Mouse (Mus musculus) heart, embryonic 13.5 days (tissue): Measurements from ENCODE around the gene Gsdme. TPM values are rescaled to one million over a fixed set of nuclear protein-coding genes. Genes with fewer than 3 reads are reported as not detected.

Experiments
- ATAC-seq: fragments of 200-750 bp; cut with Nextera tagmentation; 2 replicates; pipeline ENCODE4 v1.8.0; 2017; ENCODE audit warnings: moderate TSS enrichment; ENCODE audit not compliant: insufficient number of reproducible peaks, low FRiP score, low TSS enrichment; ENCODE audit errors: extremely low read depth
- H3K27ac ChIP-seq: fragments of 300-500 bp; sonication (generic); replicated peaks from 2 replicates; pipeline ENCODE4 v1.5.1; 2015; ENCODE audit warnings: moderate library complexity, mild to moderate bottlenecking, inconsistent platforms
- H3K27me3 ChIP-seq: fragments of 300-500 bp; sonication (generic); replicated peaks from 2 replicates; pipeline ENCODE4 v1.6.1; 2015; ENCODE audit warnings: mild to moderate bottlenecking, inconsistent platforms
- H3K36me3 ChIP-seq: fragments of 300-500 bp; sonication (generic); 2 replicates; pipeline ENCODE4 v1.6.1; 2015; ENCODE audit warnings: mild to moderate bottlenecking, inconsistent platforms
- H3K4me1 ChIP-seq: fragments of 300-500 bp; sonication (generic); 2 replicates; pipeline ENCODE4 v1.6.1; 2015; ENCODE audit warnings: inconsistent platforms
- H3K4me2 ChIP-seq: fragments of 300-500 bp; sonication (generic); 2 replicates; pipeline ENCODE4 v1.6.1; 2015; ENCODE audit warnings: inconsistent platforms, mild to moderate bottlenecking, moderate library complexity
- H3K4me3 ChIP-seq: fragments of 300-500 bp; sonication (generic); 2 replicates; pipeline ENCODE4 v1.5.1; 2015; ENCODE audit warnings: moderate library complexity, mild to moderate bottlenecking, inconsistent platforms
- H3K9ac ChIP-seq: fragments of 300-500 bp; sonication (generic); 2 replicates; pipeline ENCODE4 v1.6.1; 2015; ENCODE audit warnings: inconsistent platforms, mild to moderate bottlenecking, moderate library complexity
- H3K9me3 ChIP-seq: fragments of 300-500 bp; sonication (generic); 2 replicates; pipeline ENCODE4 v1.6.1; 2016; ENCODE audit warnings: inconsistent platforms
- whole genome bisulfite sequencing: fragments of 180-500 bp; shearing (Covaris S2); methylation state at CpG from one replicate; pipeline ENCODE4 v1.1.7; 2015; ENCODE audit warnings: mixed read lengths; 5-methylcytosine and 5-hydroxymethylcytosine counted together
- polyA plus RNA-seq: library from polyadenylated mRNA; unstranded; fragments of >200 nt; fragmentation: Nextera tagmentation; extraction: Ambion mirVana; gene quantifications from 2 replicates; pipeline ENCODE4 v1.2.1, GENCODE M21; 2015

Gsdme gene
- polyA plus RNA-seq, 1 experiment from 2014 or later: 32.9 TPM

DNA sequence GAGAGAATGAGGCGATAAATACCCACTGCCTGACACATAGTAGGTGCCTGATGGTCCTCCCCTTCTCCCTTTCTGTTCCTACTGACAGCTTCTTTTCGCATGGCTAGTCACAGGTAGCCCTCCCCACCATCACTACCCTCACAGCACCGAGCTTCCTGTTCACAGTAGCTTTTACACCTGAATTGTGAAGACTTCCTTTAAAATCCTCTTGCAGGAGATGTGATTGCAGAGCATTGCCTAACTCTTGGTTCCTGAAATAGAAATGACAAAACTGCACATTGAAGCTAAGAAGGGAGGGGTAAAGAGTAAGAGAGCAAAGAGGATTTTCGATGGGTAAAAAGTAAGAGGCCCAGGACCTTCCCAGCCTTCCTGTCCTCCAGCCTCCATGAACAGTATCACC lies 18.7 kb downstream of the Gsdme start:
- H3K9me3 ChIP-seq: no peaks in the 10 kb centered on the region
- no peaks in the 10 kb centered on the region for H3K4me1 ChIP-seq
- no peak for ATAC-seq
- no peak overlapping the region for H3K9ac ChIP-seq
- H3K4me2 ChIP-seq: no peak overlapping the region
- no peak overlapping the region for H3K27ac ChIP-seq
- WGBS: 71% methylated on average over 4 of the region's 4 CpGs
- H3K27me3 ChIP-seq: no peaks in the 10 kb centered on the region
- no peaks in the 10 kb centered on the region for H3K36me3 ChIP-seq
- H3K4me3 ChIP-seq: no peak overlapping the region

DNA sequence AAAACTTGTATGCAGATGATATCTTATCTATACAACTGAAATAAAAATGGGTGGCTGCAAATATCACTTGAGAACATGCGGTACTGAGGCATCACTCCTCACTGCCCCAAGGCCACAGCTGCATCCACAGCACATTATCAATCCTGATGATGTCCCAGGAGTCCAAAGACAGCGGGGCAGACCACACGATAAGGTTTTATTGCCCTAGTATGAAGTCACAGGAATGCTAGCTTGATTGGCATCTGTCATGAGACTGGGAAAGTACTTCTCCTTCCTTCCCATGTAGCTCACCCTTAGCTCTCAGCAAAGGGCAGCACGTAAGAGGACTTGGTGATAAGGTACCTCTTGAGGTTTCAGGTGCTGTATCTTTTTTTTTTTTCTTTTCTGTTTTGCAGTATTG lies 19.5 kb downstream of the Gsdme start:
- H3K4me2 ChIP-seq: no peak overlapping the region
- WGBS: 63% methylated on average over 4 of the region's 4 CpGs
- H3K9ac ChIP-seq: no peak overlapping the region
- no peaks in the 10 kb centered on the region for H3K27me3 ChIP-seq
- no peak overlapping the region for H3K27ac ChIP-seq
- H3K9me3 ChIP-seq: no peaks in the 10 kb centered on the region
- no peaks in the 10 kb centered on the region for H3K36me3 ChIP-seq
- H3K4me3 ChIP-seq: no peak overlapping the region
- H3K4me1 ChIP-seq: no peaks in the 10 kb centered on the region
- ATAC-seq: no peak

DNA sequence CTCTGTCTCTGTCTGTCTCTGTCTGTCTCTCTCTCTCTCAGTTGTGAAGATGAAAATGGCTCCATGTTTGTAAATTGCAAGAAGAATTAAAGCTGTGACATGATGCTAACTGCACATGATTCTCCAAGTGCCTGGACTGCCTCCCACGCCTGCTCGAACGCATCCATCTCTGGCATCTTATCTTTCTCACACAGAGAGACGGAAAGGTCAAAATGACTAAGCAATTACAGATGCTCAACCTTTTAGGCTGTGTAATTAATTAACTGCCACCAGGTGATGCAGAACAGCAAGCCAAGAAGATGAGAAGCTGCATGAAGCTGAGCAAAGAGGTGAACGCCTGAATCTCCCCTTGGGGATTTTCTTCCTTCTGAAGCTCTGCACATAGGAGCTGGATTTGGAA lies 23.2 kb downstream of the Gsdme start:
- Histone ChIP-seq H3K36me3 (no peaks in the 10 kb centered on the region), H3K4me2 (no peak overlapping the region), H3K4me1 (no peaks in the 10 kb centered on the region), H3K9ac (no peak overlapping the region), H3K9me3 (no peaks in the 10 kb centered on the region), H3K27me3 (no peaks in the 10 kb centered on the region), H3K4me3 (no peak overlapping the region), H3K27ac (no peak overlapping the region)
- 64% methylated on average over 5 of the region's 5 CpGs for WGBS
- no peak for ATAC-seq

GRCm38 (mm10) chr6:50239902-50240301 lies 23.8 kb downstream of the Gsdme start:
- Histone ChIP-seq H3K27ac (no peak overlapping the region), H3K4me1 (no peaks in the 10 kb centered on the region), H3K27me3 (no peaks in the 10 kb centered on the region), H3K36me3 (no peaks in the 10 kb centered on the region), H3K9ac (no peak overlapping the region), H3K4me3 (no peak overlapping the region), H3K9me3 (no peaks in the 10 kb centered on the region), H3K4me2 (no peak overlapping the region)
- no peak for ATAC-seq
- WGBS: 68% methylated on average over 2 of the region's 2 CpGs

GRCm38 (mm10) chr6:50237963-50238362 lies 25.7 kb downstream of the Gsdme start:
- Histone ChIP-seq H3K4me3 (no peak overlapping the region), H3K27me3 (no peaks in the 10 kb centered on the region), H3K9ac (no peak overlapping the region), H3K4me1 (no peaks in the 10 kb centered on the region), H3K9me3 (no peaks in the 10 kb centered on the region), H3K36me3 (no peaks in the 10 kb centered on the region), H3K27ac (no peak overlapping the region), H3K4me2 (no peak overlapping the region)
- WGBS: 41% methylated on average over 2 of the region's 2 CpGs
- ATAC-seq: no peak

DNA sequence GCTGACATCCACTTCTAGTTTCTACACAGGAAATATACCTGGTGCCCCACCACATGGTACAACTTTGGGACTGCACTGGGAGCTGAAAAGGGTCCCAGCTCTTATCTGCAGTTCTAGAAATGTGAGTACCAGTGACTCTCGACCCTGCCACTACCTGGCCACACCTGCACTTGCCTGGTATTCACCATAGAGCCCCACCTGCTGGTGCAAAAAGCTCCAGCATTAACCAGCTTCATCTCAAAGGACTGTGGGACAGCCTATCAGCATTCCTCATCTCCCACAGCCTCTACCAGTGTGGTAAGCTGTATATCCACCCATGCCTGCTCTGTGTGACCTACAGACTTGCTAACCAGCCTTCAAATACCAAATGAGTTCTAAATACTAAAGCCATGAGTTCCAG lies 30.7 kb downstream of the Gsdme start:
- Histone ChIP-seq H3K9ac (no peak overlapping the region), H3K4me2 (no peak overlapping the region), H3K4me1 (no peaks in the 10 kb centered on the region), H3K27ac (no peak overlapping the region), H3K27me3 (no peaks in the 10 kb centered on the region), H3K36me3 (no peaks in the 10 kb centered on the region), H3K4me3 (no peak overlapping the region), H3K9me3 (no peaks in the 10 kb centered on the region)
- 30% methylated on average over 1 of the region's 1 CpGs for WGBS
- ATAC-seq: no peak

DNA sequence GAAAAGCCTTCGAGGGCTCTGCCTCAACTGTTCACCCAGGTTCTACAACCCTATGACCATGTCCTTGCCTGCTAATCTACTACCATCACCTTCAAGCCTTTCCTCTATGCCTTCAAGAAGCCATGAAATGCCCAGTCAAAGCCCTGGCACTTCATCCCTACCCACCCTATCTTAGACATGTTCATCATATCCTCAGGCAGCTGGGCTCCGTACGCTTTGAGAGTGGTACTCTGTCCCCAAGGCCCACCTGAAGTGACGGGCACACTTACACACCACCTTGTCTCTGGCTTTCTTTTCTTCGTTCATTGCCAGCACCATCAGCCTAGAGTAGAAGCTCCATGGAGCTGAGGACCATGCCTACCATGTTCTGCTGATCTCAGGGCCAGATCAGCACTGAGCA lies 32.4 kb downstream of the Gsdme start:
- 80% methylated on average over 5 of the region's 5 CpGs for WGBS
- H3K27ac ChIP-seq: no peak overlapping the region

GRCm38 (mm10) chr6:50228180-50228579 lies 35.5 kb downstream of the Gsdme start:
- no peaks in the 10 kb centered on the region for H3K9me3 ChIP-seq

More for the DNA sequence above, 32.4 kb downstream of the Gsdme start:
- Histone ChIP-seq H3K27me3 (no peaks in the 10 kb centered on the region), H3K4me2 (no peak overlapping the region), H3K36me3 (no peaks in the 10 kb centered on the region), H3K9ac (no peak overlapping the region), H3K4me3 (no peak overlapping the region), H3K4me1 (no peaks in the 10 kb centered on the region), H3K9me3 (no peaks in the 10 kb centered on the region)
- ATAC-seq: no peak

GRCm38 (mm10) chr6:50225232-50225631 lies 38.4 kb downstream of the Gsdme start:
- 78% methylated on average over 5 of the region's 5 CpGs for WGBS
- ATAC-seq: no peak

More at GRCm38 (mm10) chr6:50228180-50228579, 35.5 kb downstream of the Gsdme start:
- ATAC-seq: no peak
- Histone ChIP-seq H3K9ac (no peak overlapping the region), H3K36me3 (no peaks in the 10 kb centered on the region), H3K4me3 (no peak overlapping the region), H3K27me3 (no peaks in the 10 kb centered on the region), H3K27ac (no peak overlapping the region), H3K4me2 (no peak overlapping the region), H3K4me1 (no peaks in the 10 kb centered on the region)
- WGBS: 65% methylated on average over 5 of the region's 5 CpGs

GRCm38 (mm10) chr6:50223606-50224005 lies 40.1 kb downstream of the Gsdme start:
- Histone ChIP-seq H3K4me1 (peaks cover 13% of the 10 kb centered on the region; the same call in 1 of the 2 replicates), H3K9me3 (no peaks in the 10 kb centered on the region), H3K27ac (no peak overlapping the region), H3K4me2 (no peak overlapping the region), H3K27me3 (no peaks in the 10 kb centered on the region), H3K4me3 (no peak overlapping the region), H3K9ac (no peak overlapping the region), H3K36me3 (no peaks in the 10 kb centered on the region)
- ATAC-seq: no peak
- WGBS: 80% methylated on average over 4 of the region's 4 CpGs

More at GRCm38 (mm10) chr6:50225232-50225631, 38.4 kb downstream of the Gsdme start:
- H3K9ac ChIP-seq: no peak overlapping the region
- no peaks in the 10 kb centered on the region for H3K27me3 ChIP-seq
- H3K36me3 ChIP-seq: no peaks in the 10 kb centered on the region
- no peak overlapping the region for H3K27ac ChIP-seq
- peaks cover 9% of the 10 kb centered on the region; the same call in 1 of the 2 replicates for H3K4me1 ChIP-seq
- H3K4me2 ChIP-seq: no peak overlapping the region
- no peak overlapping the region for H3K4me3 ChIP-seq
- H3K9me3 ChIP-seq: no peaks in the 10 kb centered on the region

DNA sequence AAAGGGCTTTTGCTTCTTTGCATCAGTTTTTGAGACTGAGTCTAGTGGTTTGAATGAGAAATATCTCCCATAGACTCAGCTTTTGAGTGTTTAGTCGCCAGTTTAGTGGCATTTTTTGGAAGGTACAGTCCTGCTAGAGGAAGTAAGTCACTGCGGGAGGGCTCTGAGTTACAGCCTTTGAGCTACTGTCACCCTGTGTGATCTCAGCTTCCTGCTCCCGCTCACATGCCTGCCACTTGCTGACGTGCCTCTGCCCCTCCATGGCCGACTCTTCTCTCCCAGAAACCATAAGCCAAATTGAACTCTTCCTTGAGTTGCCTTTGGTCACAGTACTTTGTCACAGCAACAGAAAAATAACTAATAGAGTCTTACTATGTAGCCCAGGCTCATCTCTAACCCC lies 40.7 kb downstream of the Gsdme start:
- peaks cover 16% of the 10 kb centered on the region; the same call in 1 of the 2 replicates for H3K4me1 ChIP-seq
- H3K27me3 ChIP-seq: no peaks in the 10 kb centered on the region
- no peak overlapping the region for H3K27ac ChIP-seq
- no peak for ATAC-seq
- WGBS: 72% methylated on average over 5 of the region's 5 CpGs
- no peaks in the 10 kb centered on the region for H3K36me3 ChIP-seq
- H3K9me3 ChIP-seq: no peaks in the 10 kb centered on the region
- no peak overlapping the region for H3K9ac ChIP-seq
- no peak overlapping the region for H3K4me2 ChIP-seq
- H3K4me3 ChIP-seq: no peak overlapping the region

- Histone ChIP-seq H3K4me2 (no peak overlapping the region), H3K9ac (no peak overlapping the region), H3K4me3 (no peak overlapping the region), H3K27ac (no peak overlapping the region), H3K4me1 (peaks cover 16% of the 10 kb centered on the region; the same call in 1 of the 2 replicates), H3K36me3 (no peaks in the 10 kb centered on the region), H3K9me3 (no peaks in the 10 kb centered on the region), H3K27me3 (no peaks in the 10 kb centered on the region)
- WGBS: 41% methylated on average over 5 of the region's 5 CpGs
- ATAC-seq: no peak
Measured at GRCm38 (mm10) chr6:50222351-50222750, 41.3 kb downstream of the Gsdme start.
